Mouse (Mus musculus): Measurements from ENCODE around the gene Gm1113.

The Gm1113 gene

DNA sequence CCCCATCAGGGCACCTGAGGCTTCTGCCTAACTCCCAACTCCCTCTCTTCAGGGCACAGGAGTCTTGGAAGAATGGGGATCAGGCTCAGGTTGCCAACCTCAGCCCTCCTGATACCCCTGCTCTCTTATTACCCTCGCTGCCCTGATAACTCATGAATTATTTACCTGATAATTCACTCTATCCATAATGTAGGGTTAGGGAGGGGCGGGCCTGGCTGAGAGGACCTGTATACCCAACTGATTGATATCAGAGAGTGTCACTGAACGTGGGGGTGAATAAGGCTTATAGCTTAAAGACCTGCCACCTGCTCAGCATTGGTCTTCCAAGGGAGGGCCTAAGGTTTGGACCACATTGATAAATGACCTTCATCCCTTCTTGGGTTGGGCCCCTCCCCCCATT is at the start of gene Gm1113:
Gm1113 (minus strand) TSS at position 101 of the 400 bp plus-strand sequence.
- DNase-seq: no peak

DNA sequence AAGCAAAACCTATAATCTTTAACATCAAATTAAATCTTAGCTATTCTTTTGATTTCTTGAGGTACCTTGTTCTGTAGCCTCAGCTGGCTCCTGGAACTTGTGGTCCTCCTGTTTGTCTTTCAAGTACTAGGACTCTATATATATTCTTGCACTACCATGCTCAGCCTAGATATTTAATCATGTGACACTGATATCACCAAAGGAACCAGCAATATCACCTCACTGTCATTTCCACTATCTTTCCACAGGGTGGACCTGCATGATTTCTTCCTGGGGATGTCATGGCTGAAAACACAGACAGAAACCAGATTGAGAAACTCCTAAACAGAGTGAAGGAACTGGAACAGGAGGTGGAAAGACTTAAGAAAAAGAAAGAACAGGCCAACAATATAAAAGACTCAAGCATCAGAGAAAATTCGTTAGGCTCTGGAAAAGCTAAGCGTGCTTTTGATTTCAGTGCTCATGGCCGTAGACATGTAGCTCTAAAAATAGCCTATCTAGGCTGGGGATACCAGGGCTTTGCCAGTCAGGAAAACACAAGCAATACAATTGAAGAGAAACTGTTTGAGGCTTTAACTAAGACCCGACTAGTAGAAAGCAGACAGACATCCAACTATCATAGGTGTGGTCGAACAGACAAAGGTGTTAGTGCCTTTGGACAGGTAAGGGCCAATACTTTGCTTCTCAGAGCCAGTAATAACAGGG is 46.6 kb upstream of the Gm1113 start:
- no peak for DNase-seq

DNA sequence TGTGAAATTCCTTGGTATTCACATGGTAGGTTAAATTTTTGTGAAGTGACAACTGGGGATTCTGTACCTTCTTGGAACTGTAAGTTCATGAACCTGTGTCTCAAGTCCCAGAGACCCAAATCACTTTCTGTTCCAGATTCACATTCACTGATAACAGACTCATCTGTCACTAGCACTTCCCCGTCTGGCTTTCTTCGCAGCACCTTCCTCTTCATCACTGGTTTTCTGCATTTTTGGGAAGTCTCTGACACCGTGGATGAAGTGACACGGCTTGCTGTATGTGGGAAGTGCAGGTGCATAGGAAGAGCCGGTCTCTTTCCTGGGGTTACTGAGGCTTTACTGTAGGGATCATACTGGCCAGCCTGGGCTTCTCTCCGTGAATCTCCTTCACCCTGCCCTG is 43.5 kb upstream of the Gm1113 start:
- no peak for DNase-seq

DNA sequence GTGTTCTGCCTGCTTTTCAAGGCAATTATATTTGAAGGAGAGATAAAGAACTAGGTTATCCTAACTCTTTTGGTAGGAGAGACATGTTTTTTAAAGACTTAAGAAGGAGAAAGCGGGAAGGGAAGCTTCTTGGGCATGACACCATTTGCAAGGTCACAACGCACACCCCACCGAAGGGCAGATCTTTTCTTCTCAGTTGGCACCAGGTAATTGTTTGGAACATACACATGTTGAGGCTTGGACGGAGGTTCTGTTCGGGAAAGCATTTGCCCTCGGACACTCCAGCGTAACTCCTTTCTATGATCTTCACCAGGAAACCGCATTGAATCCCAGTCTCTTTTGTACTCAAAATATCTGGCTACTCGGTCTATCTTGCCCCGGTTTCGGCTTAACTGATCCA is 43.0 kb upstream of the Gm1113 start:
- DNase-seq: no peak

DNA sequence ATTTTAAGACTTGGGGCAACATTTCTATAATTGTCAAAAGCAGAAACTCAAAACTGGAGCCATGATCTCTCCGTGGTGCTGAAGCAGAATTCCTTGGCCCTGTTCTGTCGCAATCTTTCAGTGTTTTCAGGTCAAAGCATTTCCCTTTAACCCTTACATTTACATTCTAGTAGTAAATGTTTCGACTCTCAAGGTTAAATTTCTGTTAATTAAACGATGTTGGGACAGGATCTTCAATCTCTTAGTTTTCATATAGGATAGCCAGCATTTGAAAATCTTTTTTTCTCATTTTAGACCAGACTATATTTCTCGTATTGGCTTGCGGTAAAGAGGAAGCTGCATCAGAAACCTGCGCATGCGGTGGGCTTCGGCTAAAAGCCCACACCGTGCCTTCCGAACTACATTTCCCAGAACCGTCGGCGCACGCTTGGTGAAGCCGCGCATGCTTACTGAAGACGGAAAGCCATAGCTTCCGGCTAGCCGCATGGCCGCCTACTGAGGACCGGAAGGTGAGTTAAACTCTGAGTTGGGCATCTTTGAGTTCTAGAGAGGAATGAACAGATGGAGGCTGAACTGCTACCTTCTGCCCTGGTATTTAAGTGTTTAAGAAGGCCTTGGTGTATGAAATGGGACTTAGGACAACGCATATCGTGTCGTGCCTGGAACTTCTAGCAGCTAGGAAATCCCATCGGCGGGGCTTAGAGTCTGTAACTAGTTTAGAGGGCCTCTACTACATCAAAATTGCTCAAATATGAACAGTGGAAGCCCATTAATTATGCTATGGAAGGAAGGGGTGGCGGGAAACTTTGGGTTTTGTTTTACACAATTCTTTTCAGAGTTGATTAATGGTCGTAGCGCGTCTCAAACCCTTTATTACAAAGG is 41.2 kb upstream of the Gm1113 start:
- DNase-seq: peak; percentile 75

DNA sequence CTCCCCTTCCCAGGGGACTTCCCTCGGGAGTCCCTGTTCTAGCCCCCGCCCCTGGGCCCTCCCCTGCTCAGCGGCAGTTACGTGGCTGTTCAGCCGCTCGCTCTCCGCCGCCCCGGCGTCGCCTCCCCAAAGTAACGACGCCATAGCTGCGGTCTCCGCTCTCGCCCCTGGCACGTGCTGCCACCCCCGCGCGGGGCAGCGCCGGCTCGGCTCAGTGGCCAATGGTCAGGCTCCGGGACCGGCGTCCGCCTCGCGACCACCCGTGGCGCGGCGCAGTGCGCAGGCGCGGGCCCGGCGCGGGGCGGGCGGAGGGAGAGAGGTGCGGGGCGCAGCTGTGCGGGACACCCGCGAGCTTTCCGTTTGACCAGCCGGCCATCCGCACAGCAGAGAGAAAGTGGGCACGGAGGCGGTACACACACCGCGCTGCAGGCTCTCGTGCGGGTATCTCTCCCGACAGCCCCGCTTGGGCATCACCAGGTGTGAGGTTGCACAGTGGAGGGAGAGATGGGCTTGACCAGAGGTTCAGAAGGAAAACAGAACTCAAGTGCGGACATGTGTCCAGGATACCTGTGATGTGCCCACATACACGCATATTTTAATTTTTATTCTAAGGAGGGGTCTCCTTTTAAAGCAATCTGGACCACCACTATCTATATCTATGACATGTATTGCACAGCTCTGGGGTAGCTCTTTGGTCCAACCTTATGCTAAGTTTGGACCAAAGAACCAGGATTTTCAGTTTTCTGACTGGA is 40.4 kb upstream of the Gm1113 start, which contains the start of the genes Ddx25 and Pus3:
Ddx25 (minus strand) TSS at position 272 of the 752 bp plus-strand sequence.
Pus3 (plus strand) TSS at position 339 of the 752 bp plus-strand sequence.
- DNase-seq: no peak

DNA sequence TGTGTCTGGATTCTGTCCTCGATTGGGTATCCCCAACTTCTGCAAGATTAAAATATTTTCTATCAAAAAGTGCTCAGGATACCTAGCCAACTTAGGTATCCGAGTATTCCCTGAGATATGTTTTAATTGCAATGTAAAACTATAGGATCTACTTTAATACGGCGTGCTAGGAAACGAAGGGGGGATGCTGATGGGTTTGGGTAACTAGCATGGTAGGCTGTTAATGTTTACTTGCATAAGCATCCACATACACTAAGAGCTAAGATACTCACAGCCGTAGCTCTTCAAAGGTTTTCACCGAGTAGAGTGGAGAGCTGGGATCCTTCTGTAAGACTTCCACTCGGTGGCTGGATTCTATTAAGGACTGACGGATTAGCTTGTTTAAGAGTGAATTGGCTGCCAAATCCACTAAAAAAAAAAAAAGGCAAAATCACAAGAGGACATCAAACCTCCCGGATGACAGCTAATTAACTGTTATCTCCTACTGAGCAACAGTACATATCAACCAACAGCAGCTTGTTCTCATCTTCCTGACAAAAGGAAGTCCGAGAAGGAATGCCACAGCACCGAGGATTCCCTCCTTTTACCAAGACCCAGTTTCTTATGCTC is 38.5 kb upstream of the Gm1113 start:
- DNase-seq: no peak

DNA sequence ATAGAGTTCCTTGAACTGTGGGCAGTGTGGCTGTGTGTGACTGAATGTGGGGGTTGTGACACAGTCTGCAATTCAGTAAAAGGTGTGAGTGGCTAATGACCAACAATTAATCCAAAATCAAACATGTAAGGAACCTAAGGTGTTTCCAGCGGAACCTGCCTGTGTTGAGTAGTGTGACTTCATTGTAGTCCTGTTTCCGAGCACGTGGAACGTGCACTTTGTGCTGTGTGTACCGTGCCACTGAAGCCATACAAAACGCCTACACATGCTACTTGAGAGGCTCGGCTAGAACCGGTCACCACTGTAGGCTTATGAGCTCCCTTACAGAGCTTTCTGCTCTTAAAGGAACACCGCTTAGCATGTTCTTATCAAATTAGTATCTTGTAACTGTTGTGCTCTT is 30.4 kb upstream of the Gm1113 start:
- no peak for DNase-seq

DNA sequence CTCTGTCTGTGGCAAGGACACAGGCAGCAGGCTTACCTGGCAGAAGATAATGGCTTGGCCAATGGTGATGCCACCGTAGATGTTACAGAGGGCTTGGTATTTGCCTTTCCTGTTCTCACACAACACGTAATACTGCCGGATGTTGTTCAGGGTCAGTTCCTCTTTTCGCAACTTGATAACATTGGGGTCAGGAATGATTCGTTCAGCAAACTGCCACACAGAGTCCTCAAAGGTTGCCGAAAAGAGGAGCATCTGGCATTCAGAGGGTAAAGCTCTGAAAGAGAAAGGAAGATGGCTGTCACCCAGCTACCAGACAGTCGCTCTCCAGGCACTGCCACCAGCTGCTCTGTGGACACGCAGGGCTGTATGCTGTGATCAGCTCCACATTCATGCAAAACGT is 28.7 kb upstream of the Gm1113 start:
- DNase-seq: no peak

DNA sequence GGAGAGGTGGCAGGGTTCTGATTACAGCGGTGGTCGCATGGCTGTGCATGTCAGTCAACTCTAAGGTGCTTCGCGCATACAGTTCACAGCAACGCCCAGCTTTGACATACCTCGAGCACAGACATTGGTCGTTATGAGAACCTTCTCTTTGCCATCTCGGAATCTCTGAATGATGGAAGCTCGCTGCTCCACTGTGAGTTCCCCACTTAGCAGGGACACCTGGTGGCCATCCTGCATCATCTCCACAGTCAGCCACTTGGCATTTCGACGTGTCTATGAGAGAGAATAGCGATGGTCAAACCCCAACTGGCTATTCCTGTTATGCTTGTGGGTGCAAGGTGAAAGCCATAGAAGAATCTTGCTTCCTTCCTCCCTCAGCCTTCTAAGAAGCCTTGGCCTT is 27.6 kb upstream of the Gm1113 start:
- DNase-seq: no peak

DNA sequence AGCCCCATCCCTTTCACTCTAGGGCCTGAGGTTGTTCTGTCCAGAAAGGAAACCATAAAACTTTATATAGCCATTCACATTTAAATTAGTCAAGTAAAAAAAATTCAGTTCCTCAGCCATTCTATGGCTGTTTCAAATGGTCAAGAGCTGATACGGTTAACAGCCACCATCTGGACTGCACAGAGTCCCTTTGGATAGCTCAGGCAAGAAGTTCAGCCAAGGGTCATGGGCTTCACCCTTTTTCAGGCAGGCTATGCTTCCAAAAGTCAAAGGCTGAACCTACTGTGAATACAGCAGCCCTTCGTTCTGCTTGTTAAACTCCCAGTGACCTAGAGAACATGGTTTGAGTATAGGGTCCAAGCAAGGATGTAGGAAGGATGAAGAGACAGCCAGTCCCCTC is 26.6 kb upstream of the Gm1113 start:
- DNase-seq: no peak

DNA sequence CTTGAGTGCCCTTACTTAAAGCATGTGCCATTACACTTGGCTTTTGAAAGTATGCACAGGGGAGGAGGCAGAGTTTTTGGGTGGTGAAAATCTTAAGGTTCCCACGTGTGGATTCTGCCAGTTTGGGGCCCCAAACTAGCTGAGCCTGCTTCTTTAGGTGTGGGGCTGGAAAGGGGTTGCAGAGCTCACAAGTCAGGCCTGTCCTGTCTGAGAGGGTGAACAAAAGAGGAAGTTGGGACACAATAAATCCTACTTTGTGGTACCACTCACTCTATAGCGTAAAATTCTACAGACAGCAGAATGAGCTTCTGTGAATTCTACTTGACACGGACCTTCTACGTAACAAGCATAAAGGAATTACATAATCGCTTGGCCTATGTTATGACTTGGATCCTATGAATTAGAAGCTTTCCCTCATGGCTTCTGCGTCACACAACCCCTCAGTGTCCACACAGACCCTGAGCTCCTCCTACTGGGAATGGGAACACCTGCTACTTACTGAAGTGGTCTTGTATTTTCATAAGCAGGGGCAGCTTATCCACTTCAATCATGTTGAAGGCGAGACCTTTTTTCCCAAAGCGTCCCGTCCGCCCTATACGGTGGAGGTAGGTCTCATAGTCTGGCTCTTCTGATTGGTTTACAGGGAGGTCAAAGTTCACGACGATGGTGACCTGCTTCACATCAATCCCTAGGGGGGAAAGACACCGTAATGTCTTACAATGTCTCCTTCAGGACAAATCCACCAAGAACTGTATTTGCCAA is 25.2 kb upstream of the Gm1113 start:
- DNase-seq: no peak

DNA sequence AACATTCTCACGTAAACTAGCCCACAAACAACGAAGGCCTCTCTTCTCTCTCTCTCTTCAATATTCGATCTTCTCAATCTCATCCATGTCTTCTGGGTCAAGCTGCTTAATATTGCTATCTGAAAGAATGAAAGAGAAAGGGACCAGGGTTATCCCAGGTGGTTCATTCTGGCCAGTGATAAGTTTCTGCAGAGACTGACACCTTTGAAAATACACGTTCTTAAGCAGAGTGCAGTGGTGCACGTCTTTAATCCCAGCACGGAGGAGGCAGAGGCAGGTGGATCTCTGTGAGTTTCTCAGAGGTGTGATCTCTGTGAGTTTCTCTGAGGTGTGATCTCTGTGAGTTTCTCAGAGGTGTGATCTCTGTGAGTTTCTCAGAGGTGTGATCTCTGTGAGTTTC is 23.9 kb upstream of the Gm1113 start:
- no peak for DNase-seq

DNA sequence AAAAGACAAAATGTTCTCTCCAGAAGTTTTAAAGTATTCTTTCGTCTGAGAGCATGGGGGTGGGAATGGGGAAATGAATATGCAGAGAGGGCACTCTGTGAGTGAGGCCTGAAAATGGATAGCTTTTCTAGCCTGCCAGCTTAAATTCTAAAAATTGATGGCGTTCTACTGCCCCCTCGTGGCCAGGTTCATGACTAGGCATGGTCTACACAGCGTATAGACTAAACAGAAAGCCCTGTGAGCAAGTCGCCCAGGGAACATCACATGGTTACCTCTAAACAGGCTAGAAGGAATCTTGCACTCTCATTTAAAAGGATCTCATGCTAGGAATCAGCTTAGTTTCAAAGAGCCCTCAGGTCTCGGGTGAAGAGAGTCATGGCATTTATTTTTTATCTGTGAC is 23.4 kb upstream of the Gm1113 start:
- peak; percentile 87 for DNase-seq

DNA sequence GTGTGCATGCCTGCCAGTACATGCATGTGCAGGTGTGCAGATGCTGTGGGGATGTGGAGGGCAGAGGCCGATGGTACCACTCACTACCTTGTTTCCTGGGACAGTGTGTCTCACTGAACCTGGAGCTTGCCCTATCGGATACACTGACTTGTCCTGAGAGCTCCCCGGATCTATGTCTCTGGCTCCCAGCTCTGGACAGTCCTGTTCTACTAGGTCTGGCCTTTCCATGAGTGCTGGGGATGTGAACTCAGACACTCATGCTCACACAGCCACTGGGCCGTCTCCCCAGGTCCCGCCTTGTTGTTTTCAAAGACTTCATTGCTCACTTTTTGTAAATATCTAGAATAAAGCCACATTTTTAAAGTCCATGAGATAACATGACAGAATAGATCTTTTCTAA is 23.0 kb upstream of the Gm1113 start:
- no peak for DNase-seq

DNA sequence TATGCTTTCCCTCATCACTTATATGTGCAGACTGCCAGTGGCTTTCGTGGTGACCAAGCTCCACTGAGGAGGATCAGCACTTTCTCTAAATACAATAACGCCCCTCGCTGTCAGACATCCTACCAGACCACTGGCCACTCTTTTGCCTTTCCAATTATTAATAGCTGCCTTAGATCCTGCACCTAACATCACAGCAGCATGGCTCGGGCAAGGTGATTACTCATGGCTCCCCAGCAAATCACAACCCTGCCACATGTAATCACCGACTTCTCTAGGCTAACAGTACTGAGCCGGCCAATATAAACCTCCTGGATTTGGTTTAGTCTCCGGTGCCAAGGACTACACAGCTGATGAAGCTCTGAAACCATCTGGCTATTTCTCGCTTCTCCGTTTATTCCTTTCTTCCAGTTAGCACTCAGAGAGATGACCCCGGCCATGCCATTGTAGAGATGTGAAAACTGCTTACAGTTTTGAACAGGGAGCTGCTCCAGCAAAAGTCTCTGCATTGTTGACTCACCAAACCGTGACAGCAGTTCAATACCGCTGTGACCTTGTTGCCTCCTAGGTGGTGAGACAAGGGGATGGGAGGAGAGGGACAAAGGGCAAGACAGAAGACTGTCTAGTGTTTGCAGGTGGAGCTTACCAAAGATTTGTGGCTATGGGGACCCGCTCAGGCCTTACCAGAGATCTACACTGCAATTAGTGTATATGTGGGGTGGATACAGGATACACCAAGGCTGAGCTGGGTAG is 21.1 kb upstream of the Gm1113 start:
- DNase-seq: no peak

DNA sequence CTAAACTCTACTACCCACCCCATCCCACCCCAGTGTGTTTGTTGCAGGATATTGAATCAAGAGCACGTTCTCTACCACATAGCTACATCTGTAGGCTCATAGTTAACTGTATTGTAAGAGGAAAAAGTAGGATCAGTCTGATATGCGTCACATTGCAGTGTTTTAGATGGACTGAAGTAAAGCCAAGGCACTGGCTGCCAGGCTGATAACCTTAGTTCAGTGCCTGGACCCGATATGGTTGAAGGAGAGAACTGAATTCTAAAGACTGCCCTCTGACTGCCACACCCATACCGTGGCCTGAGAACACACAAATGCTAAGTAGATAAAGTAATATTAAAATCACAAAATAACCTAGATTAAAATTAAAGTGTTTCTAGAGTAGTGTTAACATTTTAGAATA is 17.8 kb upstream of the Gm1113 start:
- DNase-seq: no peak

DNA sequence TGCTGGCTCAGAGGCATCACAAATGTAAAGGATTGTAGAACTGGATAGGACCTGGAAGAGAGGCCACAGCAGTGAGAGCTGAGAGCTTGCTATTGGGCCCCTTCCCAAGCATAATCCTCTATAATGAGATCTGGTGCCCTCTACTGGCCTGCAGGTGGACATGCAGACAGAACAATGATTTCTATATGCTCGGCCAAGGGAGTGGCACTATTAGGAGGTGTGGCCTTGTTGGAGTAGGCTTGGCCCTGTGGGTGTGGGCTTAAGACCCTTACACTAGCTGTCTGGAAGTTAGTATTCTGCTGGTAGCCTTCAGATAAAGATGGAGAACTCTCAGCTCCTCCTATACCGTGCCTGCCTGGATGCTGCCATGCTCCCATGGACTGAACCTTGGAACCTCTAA is 17.0 kb upstream of the Gm1113 start:
- peak; percentile 64 for DNase-seq

DNA sequence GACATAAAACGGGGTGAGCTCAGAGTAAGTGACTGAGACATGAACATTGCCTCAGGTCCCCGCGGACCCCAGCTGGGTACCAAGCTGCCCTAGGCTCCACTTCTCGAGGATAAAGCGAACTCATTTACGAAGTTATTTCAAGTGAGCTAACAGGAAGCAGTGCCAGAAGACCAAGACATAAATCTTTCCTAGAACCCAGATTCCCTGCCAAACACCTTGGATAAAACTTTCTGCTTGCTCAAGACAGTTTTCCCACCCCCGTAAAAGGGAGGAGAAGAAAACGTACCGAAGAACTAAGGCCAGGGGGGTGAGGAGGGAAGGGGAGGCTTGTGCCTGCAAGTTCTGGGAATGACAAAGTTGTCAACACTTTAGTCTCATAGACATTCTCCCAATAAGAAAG is 15.2 kb upstream of the Gm1113 start:
- DNase-seq: no peak

DNA sequence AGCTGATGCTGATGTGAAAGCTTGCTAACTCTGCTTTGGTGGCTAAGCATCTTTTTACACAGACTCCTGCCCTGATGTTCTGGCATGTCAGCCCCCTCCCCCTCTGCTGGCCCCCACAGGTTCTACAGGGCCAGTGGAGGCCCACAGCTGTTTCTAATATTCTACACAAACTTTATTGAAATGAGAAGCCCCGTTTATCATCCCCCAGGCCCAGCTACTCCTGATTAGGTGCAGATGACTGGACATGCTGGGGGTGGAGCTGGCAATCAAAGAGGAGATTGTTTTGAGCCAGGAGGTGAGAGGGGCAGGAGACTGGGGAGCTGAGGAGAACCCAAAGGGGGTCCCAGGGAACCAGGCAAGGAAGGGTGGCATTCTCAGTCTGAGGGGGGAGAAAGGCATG is 11.7 kb upstream of the Gm1113 start:
- no peak for DNase-seq

DNA sequence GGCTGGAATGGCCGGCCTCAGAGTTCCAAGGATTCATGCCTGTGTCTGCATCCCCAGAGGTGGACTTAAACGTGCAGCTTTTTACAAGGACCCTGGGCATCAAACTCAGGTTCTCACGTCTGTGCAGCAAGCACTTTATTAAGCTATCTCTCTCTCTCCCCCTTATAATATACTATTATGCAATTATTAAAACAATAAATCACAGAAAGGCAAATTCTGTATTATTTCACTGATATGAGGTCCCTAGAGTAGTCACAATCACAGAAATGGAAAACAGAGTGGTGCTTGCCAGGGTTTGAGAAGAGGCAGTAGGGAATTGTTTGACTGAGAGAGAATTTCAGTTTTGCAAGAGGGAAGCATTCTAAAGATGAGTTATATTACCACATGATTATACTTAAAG is 11.1 kb upstream of the Gm1113 start:
- no peak for DNase-seq
